Mouse (Mus musculus) lung, postnatal 25 days (tissue): ENCODE data around the gene Zfp473.
A peak's percentile ranks its signal among the peaks of the same experiment; 100 is the strongest.
"Not testable (repeated sequence)": the region's sequence is repeated elsewhere in the genome, so short reads cannot be mapped to it uniquely, and the experiment has no call there.

Experiments
- DNase-seq: peaks from one replicate; pipeline ENCODE4 v3.0.0; 2022; ENCODE audit warnings: low spot score

Gene Zfp473

DNA sequence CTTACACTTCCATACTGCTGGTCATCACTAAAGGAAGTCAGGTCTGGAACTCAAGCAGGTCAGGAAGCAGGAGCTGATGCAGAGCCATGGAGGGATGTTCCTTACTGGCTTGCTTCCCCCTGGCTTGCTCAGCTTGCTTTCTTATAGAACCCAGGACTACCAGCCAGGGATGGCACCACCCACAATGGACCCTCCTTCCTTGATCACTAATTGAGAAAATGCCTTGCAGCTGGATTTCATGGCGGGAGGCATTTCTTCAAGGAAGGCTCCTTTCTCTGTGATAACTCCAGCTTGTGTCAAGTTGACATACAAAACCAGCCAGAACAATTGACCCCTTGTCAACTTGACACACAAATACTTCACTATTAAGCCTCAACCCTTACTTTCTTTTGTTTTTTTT lies at the start of gene Zfp473:
Zfp473 (minus strand) TSS at position 101 of the 400 bp plus-strand sequence.
- DNase-seq: not testable (repeated sequence)

DNA sequence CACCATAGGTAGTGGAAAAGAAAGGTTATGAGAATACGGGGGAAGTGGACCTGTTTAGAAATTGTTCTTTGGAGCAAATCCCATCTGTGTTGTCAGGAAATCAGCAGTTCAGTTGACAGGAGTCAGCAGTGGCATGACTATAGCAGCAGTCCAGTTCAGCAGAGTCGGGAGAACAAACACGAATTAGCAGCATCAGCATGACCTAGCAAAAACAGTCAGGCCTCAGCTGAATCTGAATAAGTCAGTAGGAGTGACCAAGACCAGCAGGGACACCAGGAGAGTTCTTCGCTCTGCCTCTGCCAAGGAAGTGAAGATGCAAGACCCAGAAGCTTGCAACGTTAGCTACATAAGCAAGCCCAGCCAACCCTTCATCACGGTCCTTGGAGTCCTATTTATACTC lies 41.9 kb upstream of the Zfp473 start:
- no peak for DNase-seq

DNA sequence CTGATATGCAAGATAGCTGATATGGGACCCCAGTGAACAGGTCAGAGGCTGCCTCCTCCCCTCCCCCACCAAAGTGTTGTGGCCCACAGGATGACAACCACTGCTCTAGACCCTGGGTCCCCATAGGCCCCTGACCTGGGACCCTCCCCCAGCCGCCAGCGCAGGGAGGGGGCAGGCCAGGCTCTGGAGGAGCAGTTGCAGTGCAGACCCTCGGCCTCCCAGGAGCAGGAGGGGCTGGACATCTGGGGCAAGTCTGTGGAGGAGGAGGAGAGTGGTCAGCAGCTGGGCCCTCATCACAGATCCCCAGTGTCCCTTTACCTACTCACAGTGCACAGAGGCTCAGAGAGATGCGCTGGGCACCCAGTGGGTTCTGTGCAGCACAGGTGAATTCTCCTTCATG lies 39.2 kb upstream of the Zfp473 start:
- DNase-seq: no peak

DNA sequence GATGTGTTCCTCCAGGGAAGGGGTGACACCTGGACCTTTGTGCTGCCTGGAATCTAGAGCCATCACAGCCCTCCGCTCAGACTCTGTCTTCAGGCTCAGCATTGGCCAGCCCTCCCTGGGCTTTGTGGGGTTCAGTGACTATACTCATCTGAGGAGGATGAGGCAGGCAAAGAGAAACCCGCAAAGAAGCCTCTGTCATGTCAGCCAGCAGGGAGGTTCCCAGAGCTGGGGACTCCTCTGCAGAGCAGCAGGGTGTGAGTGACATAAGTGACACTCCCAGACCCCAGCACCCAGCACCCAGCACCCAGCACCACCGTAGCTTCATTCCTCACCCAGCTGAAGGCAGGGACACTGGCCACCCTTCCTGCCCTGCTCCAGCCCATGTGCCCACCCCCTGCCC lies 38.7 kb upstream of the Zfp473 start:
- DNase-seq: no peak

DNA sequence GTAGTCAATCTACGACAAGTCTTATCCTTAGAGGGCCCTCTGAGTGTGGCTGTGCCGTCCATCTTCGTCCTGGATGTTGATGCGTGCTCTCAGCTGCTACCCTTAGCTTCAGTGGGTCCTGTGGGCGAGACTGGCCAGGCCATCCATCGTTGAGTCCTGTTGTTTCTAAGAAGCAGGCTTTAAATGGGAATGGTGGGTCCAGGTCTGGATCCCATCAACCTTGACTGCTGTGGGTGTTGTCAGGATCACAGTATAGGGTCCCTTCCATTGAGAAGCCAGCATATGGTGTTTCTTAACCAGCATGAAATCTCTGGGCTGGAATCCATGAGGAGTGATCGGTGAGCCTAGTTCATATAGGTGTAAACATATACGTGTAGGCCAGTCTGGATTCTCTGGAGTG lies 29.3 kb upstream of the Zfp473 start:
- no peak for DNase-seq

DNA sequence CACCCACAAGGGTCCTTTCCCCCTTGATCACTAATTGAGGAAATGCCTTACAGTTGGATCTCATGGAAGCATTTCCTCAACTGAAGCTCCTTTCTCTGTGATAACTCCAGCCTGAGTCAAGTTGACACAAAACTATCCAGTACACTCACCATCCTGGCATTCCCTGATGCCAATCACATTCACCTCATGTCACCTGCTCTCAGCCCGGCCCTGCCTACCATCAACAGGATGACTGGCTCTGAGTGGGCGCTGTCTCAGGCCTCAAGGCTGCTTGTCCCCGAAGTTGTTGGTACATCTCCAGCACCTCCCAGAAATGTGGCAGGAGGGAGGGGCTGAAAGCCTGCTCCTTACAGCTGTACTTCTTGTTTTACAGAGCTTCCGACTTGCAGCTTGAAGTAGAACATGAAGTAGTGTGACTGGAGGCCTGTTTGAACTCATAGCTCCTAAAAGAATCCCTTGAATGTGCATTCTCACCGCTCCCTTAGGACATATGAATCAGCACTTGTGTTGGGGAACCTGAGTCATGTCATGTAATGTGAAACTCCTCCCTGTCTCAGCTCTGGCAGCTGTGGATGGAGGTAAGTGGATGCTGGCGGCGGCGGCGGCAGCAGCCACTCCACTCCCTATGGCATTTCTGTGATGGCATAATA lies 26.1 kb upstream of the Zfp473 start:
- no peak for DNase-seq

DNA sequence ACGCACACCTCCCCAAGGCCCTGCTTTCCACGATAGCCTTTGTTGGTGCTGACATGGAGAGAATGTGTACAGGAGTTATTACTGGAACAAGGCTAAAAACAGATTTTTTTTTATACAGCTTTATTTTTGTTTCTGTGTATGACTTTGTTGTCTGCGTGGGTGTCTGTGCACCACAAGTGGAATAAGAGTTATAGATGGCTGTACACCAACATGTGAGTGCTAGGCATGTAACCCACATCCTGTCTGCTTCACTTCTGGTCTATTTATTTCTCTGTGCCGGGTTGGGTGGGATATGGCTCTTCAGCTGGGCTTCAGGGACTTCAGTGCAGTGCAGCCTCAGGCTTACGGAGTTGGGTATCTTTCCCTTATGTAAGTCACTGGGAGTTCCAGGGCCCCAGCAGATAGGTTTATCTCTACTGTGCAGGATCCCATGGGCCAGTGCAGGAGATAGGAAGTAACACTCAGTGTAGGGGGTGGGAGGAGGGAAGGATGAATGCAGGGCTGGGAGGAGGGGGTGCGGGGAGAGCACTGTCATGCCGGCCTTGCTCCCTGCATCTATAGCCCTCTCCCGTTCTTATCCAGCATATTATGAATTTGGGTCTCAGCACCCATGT lies 21.8 kb upstream of the Zfp473 start:
- DNase-seq: no peak

DNA sequence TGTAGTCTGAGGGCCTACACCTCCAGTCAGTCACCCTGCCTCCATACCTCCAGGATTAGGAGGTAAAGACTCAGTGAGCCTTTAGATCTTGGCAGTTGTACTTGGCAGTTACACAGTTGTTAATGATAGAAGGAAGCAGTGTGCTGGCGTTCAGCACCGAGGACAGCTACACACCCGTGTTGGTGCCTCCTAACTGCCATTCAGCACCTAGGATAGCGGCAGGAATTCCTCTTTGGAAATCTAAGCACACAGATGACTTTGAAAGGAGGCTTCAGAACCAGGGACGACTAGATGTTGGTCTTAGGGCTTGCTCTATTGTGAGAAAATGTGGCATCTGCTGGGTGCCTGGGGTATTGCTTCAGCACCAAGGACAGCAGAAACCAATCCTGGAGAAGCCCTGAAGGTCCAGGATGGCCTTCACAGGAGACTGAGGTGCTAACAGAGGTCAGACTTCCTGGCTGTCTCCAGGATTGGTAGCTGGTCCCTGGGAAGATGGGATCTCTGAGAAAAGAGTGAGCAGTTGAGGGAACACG lies 19.3 kb upstream of the Zfp473 start:
- DNase-seq: peak; percentile 57

DNA sequence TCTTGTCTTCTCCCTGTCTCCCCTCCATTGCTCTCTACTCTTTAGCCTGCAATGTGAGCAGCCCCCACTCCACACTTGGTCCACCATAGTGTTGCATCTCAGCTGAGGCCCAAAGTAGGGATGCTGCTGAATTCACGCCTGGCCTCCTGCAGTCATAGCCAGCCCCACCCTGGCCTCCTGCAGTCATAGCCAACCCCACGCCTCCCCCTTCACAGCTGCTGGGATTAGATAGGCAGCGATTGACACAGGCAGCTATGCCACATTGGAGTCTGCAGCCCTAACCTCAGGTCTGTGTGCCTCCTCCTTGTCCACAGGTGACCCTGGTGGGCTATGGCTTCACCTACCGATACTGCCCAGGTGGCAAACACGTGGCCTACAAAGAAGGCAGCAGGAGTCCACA lies 17.3 kb upstream of the Zfp473 start:
- no peak for DNase-seq

DNA sequence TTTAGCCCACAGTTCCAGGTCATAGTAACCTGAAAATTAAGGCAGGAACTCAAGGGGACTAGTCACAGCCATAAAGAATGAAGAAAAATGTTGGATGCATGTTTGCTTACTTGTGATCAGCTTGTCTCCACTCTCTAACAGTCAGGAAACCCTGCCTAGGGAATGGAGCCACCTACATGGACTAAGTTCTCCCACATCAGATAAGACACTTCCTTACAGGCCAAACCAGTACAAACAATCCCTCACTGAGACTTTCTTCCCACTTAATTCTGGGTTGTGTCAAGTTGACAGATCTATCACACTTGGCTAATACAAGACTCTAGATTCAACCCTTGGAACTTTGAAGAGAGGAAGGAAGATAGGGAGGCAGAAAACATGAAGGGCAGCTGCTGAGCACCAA lies 9.5 kb upstream of the Zfp473 start:
- no peak for DNase-seq

DNA sequence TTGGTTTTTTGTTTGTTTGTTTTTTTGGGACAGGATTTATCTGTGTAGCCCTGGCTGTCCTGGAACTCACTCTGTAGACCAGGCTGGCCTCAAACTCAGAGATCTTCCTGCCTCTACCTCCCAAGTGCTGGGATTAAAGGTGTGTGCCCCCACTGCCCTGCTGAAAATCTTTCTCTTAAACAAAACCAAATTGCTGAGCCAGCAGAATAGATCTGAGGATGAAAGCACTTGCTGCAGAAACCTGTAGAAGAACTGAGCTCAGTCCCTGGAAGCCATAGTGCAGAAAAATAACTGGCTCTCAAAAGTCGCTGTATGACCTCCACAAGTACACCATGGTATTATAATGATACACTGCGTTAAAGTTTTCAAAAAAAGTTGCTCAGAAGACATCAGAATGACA lies 6.3 kb upstream of the Zfp473 start:
- no peak for DNase-seq

DNA sequence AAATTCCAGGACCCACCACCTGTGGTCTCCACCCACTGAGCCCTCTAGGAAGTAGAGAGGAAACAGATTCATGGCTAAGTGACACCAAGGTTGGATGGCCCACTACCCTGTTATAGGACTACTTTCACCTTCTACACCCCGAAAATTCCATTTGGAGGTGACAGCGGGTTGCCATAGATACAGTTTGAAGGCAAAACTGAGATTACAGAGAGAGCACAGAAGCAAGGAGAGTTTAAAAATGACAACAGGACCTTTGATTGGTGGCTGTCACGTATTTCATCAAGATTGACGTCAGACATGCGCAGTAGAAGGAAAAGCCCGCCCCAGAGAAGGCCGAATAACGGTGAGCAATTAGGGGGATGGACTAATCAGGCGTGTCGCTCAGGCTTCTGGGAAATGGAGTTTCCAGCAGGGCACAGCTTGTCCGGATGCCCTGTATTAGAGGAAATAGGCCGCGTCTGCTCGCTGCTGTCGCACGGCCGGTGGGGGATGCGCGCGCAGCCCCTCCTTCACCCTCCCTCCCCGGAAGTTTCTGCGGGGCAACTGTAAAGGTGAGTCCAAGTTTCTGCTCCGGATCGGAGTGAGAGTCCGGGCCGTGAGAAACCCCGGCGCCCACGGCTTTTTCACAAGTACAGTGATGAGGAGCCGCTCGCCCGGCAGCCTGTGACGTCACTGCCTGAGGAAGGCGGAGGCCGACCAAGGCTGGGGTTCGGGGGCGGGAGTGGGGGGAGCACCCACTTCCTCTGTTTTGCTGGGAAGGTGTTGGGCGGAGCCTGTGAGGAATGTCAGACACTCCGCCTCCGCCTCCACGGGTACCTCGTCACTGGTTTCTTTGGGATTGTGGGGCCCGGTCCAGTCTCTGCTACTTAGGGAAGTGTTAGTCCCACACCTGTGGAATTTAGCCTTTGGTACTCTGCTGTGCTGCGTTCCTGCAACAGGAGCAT lies 2.5 kb downstream of the Zfp473 start, which contains the start of gene Vrk3:
Vrk3 (plus strand) TSS at position 313 of the 944 bp plus-strand sequence.
- peak; percentile 98 for DNase-seq

DNA sequence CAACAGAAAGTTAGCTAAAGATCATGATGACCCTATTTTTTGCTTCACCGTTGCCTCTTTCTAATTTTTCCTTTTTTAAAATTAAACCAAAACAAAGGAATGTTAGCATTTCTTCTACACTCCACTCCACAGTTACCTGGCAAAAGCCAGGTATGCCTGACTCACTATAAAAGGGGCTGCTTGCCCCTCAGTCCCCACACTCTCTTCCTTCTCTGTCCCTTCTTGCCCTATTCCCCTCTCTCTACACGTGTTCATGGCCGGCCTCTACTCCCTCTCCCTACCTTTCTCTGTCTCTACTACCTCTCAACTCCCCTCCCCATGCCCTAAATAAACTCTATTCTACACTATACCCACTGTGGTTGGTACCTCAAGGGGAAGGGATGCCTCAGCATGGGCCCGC lies 3.7 kb downstream of the Zfp473 start:
- DNase-seq: no peak

DNA sequence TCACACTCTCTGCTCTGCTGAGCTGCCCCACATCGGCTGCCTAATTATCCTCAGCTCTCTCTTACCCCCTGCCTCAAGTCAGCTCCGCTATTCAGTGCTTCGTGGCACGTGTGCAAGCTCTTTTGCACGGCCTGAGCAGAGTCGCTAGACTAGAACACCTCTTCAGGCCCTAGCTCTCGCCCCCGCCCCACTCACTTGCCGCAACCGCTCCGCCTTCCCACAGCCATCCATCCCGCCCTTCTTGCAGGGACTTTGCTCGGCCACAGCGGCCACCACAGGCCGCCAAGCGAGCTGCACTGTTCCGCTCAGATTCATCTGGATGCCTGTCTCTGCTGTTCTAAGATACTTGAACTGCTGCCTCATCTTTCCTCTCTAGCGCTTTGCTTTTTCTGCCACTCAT lies 5.8 kb downstream of the Zfp473 start:
- peak; percentile 80 for DNase-seq

DNA sequence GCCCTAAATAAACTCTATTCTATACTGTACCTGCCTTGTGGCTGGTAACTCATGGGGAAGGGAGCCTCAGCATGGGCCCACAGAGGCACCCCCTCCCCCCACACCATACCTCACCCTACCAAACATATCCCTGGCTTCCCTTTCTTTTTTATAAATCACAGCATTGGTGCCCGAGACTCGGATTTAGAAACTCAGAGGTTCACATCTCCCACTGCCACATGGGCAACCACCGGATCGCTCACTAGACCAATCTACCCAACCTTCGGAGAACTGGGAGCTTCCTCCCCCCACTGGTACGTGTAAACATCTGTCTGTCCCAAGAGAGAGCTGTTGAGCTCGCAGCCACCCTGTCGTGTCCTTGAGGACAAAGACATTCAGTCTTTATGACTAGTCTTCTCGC lies 6.6 kb downstream of the Zfp473 start:
- DNase-seq: no peak

DNA sequence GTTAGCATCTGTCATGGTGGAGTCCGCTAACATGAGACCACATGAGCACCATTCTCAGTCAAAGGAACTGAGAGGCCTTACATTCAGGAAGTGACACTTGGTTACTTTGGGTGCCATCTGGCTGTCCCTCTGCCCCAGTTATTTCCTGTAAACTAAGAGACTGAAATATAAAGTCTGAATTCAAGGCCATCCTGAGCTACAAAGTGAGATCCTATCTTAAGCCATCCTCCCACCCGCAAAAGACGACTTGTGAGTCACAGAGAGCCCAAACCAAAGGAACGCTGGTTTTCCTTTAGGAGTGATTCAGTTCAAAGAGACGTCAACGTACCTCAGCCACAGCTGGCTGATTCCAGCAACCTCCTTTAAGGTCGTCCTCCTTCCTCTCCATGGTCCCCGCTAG lies 9.5 kb downstream of the Zfp473 start:
- no peak for DNase-seq

DNA sequence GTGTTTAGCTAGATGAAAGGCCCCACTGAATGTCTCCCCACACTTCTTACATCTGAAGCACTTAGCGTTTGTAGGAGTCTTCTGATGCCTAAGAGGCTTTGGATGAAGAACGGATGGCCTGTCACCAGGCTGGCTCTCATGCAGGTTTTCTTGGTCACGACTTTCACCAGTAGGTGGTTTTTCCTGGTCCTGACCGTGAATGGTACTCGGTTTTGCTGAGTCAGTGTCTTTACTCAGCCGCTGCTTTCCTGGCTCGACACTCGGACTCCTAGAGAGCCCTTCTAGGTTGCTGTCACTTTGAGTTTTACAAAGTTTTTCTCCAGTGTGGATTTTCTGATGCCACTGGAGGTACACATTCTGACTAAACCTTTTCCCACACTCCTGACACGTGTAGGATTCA lies 17.1 kb downstream of the Zfp473 start:
- no peak for DNase-seq

DNA sequence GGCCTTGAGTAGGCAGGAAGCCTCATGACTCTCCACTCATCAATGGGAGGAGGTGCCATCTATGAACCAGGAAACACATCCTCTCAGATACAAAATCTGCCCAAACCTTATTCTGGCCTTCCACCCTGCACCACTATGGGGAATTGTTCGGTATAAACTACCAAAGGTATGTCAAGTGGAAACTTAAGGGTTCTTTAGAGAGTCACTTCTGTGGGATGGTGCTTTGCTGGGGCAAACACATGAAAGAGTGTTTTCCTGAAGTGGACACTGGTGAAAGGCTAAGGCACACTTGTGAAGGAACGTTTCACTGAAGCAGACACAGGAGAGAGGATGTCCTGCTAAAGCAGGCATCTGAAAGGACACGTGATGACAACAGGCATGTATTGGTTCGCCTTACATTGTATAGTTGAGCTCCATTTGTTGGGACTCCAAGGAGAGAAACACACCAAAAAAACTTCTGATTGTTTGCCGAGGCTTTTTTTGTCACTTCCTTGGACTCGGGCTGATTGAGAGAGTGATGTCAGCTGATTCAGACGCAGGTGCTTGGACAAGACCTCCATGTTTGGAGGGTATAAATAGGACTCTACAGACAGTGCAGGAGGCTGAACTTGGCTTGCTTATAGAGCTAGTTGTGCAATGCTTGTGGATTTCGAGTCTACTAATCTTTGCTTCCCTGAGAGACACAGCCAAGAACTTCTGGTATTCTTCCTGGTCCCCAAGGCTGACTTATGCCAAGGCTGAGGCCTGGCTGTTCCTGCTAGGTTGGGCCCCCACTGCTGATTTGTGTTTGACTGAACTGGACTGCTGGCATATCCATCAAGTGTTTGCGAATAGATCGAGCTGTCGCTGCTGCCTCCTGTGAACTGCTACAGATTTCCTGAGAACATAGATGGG lies 22.5 kb downstream of the Zfp473 start:
- peak; percentile 74 for DNase-seq

DNA sequence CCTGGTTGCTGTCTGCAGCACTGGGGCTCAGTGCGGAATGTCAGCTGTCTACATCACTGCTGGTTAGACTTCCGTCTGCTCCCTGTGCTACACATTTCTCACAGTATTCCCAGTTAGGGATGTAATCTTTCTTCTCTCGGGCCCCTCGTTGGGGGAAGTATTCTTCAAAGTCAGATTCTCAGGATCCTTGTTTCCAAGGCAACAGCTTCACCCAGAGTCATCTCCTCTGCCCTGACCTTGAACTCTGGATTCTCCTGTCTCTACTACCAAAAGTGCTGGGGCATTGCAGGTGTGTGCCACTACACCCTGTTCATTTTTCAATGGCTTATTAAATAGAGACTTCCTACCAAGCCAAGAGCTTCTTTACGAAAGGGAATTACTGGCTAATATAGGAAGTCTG lies 23.7 kb downstream of the Zfp473 start:
- no peak for DNase-seq

DNA sequence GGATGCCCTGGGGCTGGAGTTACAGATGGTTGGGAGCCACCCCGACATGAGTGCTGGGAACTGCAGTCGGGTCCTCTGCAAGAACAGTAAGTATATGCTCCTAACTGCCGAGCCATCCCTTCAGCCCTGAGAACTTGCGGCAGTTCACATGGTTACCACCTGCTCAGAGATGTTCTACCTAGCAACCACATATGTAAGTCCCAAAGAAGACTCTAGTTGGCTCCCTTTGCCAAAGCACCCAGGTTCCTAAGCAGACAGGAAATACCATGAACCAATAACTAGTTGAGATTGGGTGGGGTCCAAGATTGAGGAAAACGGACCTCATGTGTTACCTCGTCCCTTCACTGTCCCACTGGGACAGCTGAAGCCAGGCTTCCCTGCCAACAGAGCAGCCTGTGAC lies 24.5 kb downstream of the Zfp473 start:
- DNase-seq: peak; percentile 38

DNA sequence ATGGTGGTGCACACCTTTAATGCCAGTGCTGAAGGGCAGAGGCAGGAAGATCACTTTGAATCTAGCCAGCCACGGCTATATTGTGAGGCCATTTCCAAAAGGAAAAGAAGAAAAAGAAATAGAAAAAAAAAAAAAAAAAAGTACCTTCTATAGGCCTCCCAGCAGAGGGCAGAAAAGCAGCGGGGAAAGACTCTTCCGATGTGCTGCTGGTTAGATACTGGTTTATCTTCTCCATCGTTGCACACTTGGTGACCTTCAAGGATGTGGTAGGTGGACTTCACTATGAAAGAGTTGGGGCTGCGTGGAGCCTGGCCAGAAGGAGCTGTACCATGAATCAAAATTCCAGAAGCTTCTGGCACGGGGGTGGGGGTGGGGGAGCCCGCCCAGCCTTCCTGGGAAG lies 26.5 kb downstream of the Zfp473 start:
- no peak for DNase-seq

DNA sequence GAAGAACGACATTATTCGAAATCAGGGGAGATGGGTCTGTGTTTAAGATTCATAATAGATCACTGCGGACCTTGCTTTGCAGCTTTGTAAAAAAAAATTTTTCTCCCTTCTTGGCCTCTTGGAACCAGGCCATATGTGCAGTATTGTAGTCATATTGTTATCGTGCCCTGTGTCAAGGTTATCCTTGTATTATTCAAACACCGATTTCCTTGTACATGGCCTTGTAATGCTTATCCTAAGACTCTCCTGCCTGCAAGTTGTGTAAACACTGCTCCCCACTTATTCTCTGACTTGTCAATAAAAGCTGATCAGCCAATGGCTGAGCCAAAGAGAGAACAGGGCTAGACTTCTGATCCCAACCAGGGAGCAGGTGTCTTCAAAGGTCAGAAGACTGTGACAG lies 28.8 kb downstream of the Zfp473 start:
- DNase-seq: no peak
